Mouse (Mus musculus) erythroblast, embryonic 14.5 days (primary cell): ENCODE data around the gene Atp5d.

Experiments used
- GATA1 ChIP-seq: IDR thresholded peaks from 2 replicates; pipeline ENCODE4 v1.6.1; 2012; ENCODE audit warnings: low read length, inconsistent platforms, mixed read lengths
- TAL1 ChIP-seq: IDR thresholded peaks from 3 replicates; pipeline ENCODE4 v1.6.1; 2012; ENCODE audit warnings: low read length, inconsistent platforms, mixed read lengths

- TF ChIP-seq TAL1 (no peak), GATA1 (no peak)
Measured at GRCm38 (mm10) chr10:80187739-80188138, 49.3 kb downstream of the Atp5d start.
